Mouse (Mus musculus) forebrain, embryonic 11.5 days (tissue): Measurements from ENCODE around the gene Epha1. TPM values are rescaled to one million over a fixed set of nuclear protein-coding genes. Genes with fewer than 3 reads are reported as not detected.
A peak's percentile ranks its signal among the peaks of the same experiment; 100 is the strongest.

Experiments
- ATAC-seq: fragments of 200-750 bp; cut with Nextera tagmentation; replicated peaks from 2 replicates; pipeline ENCODE4 v1.8.0; 2017; ENCODE audit warnings: moderate TSS enrichment; ENCODE audit not compliant: low FRiP score
- DNase-seq: peaks from one replicate; pipeline ENCODE4 v3.0.0-alpha.2; 2017; ENCODE audit warnings: low spot score
- H3K27ac ChIP-seq: fragments of 300-500 bp; sonication (generic); 2 replicates; pipeline ENCODE4 v1.5.1; 2014; ENCODE audit warnings: low read depth, low read length
- H3K27me3 ChIP-seq: fragments of 300-500 bp; sonication (generic); 2 replicates; pipeline ENCODE4 v1.6.1; 2014; ENCODE audit warnings: mild to moderate bottlenecking, low read length, mixed read lengths; ENCODE audit not compliant: control insufficient read depth, insufficient read depth
- H3K36me3 ChIP-seq: fragments of 300-500 bp; sonication (generic); 2 replicates; pipeline ENCODE4 v1.6.1; 2014; ENCODE audit warnings: mild to moderate bottlenecking, low read length, moderate library complexity, mixed read lengths; ENCODE audit not compliant: control insufficient read depth, insufficient read depth
- H3K4me1 ChIP-seq: fragments of 300-500 bp; sonication (generic); replicated peaks from 2 replicates; pipeline ENCODE4 v1.6.1; 2014; ENCODE audit warnings: low read length, mixed read lengths; ENCODE audit not compliant: control insufficient read depth, insufficient read depth
- H3K4me2 ChIP-seq: fragments of 300-500 bp; sonication (generic); 2 replicates; pipeline ENCODE4 v1.6.1; 2014; ENCODE audit warnings: low read depth, mild to moderate bottlenecking, low read length, moderate library complexity, mixed read lengths; ENCODE audit not compliant: severe bottlenecking
- H3K4me3 ChIP-seq: fragments of 300-500 bp; sonication (generic); 2 replicates; pipeline ENCODE4 v1.5.1; 2014; ENCODE audit warnings: low read depth, low read length
- H3K9ac ChIP-seq: fragments of 300-500 bp; sonication (generic); 2 replicates; pipeline ENCODE4 v1.6.1; 2014; ENCODE audit warnings: low read length
- H3K9me3 ChIP-seq: fragments of 300-500 bp; sonication (generic); 2 replicates; pipeline ENCODE4 v1.6.1; 2016; ENCODE audit warnings: low read length, mixed read lengths; ENCODE audit not compliant: control insufficient read depth
- WGBS: fragments of 180-500 bp; shearing (Covaris S2); extraction: QIAGEN DNeasy Blood & Tissue Kit; methylation state at CpG from one replicate; pipeline ENCODE4 v1.1.7; 2014; 5-methylcytosine and 5-hydroxymethylcytosine counted together
- polyA plus RNA-seq: library from polyadenylated mRNA; unstranded; fragments of >200 nt; fragmentation: Nextera tagmentation; extraction: Ambion mirVana; gene quantifications from 2 replicates; pipeline ENCODE4 v1.2.1, GENCODE M21; 2014

Epha1 gene
- polyA plus RNA-seq, 1 experiment from 2014 or later = 0.27 TPM

DNA sequence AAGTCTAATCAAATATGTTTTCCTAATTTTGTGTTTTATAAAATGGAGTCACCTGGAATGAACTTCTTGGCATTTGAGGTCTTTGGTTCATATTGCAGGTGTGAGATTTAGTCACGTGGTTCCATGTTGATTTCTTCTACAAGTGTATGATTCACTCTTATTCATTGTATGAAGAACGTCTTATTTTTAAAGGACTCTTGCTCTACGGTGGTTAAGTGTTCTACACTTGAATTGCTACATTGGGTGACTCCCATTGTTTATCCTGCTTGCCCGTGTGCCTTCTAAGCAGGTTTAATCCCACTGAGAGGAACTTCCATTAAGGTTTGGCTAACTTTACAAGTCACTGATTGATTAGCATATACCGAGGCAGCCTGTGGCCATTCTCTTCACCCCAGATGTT, 4.2 kb upstream of the Epha1 start:
- no peak overlapping the region for H3K9ac ChIP-seq
- peaks cover 2% of the 10 kb centered on the region; the same call in 1 of the 2 replicates for H3K27me3 ChIP-seq
- WGBS = 67% methylated on average over 5 of the region's 5 CpGs
- H3K27ac ChIP-seq = no peak overlapping the region
- DNase-seq (no peak), ATAC-seq (no peak)
- H3K4me2 ChIP-seq = no peak overlapping the region
- H3K36me3 ChIP-seq = no peaks in the 10 kb centered on the region
- no peak overlapping the region for H3K4me3 ChIP-seq
- H3K4me1 ChIP-seq = no peaks in the 10 kb centered on the region; the same call in 1 of the 2 replicates
- H3K9me3 ChIP-seq = no peaks in the 10 kb centered on the region

DNA sequence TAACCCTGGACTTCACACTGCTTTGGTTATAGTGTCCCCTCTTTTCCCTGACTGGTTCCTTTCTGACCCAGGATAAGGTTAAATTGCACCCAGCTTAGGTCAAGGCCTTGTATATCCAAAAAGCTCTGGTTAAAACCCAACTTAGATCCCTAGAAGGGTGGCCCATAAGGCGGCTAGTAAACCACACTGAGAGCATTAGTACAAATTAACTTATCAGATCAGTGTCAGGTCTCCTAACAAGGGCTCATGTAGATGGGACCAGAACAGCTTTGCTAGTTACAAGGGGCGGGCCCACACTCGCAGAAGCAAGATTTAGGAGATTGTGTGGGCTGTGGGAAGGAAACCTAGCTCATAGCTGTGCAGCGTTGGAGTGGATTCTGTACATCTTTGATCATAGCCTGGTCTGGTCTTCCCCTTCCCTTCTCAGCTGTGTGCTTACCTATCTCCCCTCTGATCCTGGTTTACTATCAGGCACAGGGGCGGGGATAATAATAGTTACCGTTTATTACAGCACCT, 3.5 kb upstream of the Epha1 start:
- Histone ChIP-seq H3K9me3 (no peaks in the 10 kb centered on the region), H3K36me3 (no peaks in the 10 kb centered on the region), H3K27me3 (peaks cover 7% of the 10 kb centered on the region; the same call in 1 of the 2 replicates), H3K27ac (no peak overlapping the region), H3K4me1 (no peaks in the 10 kb centered on the region; the same call in 1 of the 2 replicates), H3K4me3 (no peak overlapping the region), H3K9ac (no peak overlapping the region), H3K4me2 (no peak overlapping the region)
- ATAC-seq (no peak), DNase-seq (no peak)
- WGBS = 84% methylated on average over 6 of the region's 6 CpGs

DNA sequence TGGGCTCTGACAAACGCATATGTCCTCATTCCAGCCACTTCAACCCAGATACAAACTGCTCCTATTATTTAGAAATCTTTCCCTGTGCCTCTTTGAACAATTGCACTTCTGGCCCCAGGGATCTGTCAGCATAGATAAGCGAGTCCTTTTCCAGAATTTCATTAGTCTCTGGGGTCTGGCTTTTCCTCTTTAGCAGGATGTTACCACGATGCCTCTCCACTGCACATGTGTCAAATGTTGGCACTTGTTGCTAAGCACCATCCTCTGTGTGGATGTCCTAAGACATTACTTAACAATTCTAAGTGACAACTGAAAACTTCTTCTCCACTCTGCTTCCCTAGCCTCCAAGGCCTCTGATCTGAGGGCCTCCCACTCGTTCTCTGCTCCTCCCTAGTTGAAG, 2.9 kb upstream of the Epha1 start:
- Histone ChIP-seq H3K4me2 (no peak overlapping the region), H3K27ac (no peak overlapping the region), H3K4me1 (no peaks in the 10 kb centered on the region; the same call in 1 of the 2 replicates), H3K4me3 (no peak overlapping the region), H3K27me3 (peaks cover 11% of the 10 kb centered on the region; the same call in 1 of the 2 replicates), H3K9me3 (no peaks in the 10 kb centered on the region), H3K9ac (no peak overlapping the region), H3K36me3 (no peaks in the 10 kb centered on the region)
- no peak for DNase-seq
- WGBS = 64% methylated on average over 4 of the region's 4 CpGs
- ATAC-seq = no peak

DNA sequence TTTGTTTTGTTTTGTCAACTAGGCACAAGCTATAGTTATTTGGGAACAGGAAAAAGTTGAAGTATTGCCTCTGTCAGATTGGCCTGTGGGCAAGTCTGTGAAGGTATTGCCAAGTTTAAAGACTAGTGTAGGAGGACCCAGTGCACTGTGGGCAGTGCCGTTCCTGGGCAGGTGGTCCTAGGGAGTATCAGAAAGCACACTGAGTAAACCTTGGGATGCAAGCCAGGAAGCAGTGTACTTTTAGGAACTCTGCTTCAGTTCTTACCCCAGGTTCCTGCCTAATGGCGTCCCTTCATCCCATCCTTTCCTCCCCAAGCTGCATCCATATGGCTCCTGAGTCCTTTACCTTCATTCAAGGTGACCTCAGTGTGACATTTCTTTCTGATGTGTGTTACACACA, 2.1 kb upstream of the Epha1 start:
- H3K27me3 ChIP-seq = peaks cover 11% of the 10 kb centered on the region; the same call in 1 of the 2 replicates
- 87% methylated on average over 2 of the region's 2 CpGs for WGBS

DNA sequence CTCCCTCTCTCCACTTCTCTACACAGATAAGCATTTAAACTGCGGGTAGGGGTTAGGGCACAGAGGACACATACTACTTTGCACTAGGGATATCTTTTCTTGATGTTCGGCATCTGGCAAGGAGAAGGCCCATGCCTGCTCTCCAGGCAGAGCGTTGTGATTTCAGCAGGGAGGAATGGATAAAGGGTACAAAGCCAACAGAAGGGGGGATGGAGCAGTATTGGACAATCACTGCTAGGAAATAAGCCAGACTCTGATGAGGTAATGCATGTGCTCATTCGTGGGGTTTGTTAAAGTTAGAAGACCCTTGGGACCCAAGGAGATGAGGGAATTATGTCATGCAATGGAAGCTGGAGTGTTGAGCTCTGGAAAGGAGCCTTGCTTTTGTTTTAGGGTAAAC, 1.6 kb upstream of the Epha1 start:
- Histone ChIP-seq H3K27me3 (peaks cover 11% of the 10 kb centered on the region; the same call in 1 of the 2 replicates), H3K4me1 (no peaks in the 10 kb centered on the region; the same call in 1 of the 2 replicates), H3K4me2 (no peak overlapping the region), H3K9me3 (no peaks in the 10 kb centered on the region), H3K9ac (no peak overlapping the region), H3K27ac (no peak overlapping the region), H3K36me3 (no peaks in the 10 kb centered on the region), H3K4me3 (no peak overlapping the region)
- ATAC-seq = no peak
- no peak for DNase-seq
- WGBS = 82% methylated on average over 4 of the region's 4 CpGs

More for the DNA sequence above, 2.1 kb upstream of the Epha1 start:
- DNase-seq (no peak), ATAC-seq (no peak)
- Histone ChIP-seq H3K9ac (no peak overlapping the region), H3K27ac (no peak overlapping the region), H3K9me3 (no peaks in the 10 kb centered on the region), H3K36me3 (no peaks in the 10 kb centered on the region), H3K4me2 (no peak overlapping the region), H3K4me1 (no peaks in the 10 kb centered on the region; the same call in 1 of the 2 replicates), H3K4me3 (no peak overlapping the region)

DNA sequence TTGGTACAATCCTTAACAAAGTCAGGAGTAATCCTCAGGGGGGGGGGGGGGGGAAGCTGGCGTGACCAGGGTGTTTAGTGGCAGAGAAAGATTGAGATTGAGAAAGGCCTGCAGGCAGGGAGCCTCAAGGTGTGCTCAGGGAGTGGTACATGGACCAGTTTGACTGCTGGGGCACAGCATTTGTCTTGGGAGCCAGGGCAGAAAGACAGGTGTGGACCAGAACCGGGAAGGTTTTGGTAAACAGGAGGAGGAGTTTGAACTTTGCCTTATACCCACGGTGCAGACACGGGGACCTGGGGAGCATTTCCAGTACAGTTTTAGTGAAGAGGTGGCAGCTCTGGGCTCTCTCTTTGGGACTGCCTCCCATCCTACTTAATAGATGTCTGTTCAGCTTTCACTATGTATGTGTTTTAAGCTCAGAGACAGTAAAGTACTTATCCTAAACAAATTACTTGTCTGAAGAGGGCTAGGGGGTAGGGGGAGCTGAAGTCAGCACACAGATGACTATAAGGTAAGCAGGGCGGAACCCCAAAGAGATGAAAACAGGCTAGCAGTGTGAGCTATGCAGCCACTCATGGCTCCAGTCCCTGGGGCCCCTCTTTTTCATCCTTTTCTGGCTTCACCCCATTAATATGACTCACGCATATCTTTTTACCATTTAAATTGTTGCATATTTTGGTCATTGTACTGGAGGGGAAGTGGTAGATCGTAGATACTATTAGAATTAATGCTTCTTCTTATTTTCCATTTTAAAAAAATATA, 782 bp upstream of the Epha1 start:
- Histone ChIP-seq H3K4me1 (no peaks in the 10 kb centered on the region; the same call in 1 of the 2 replicates), H3K9me3 (no peaks in the 10 kb centered on the region), H3K27me3 (peaks cover 11% of the 10 kb centered on the region; the same call in 1 of the 2 replicates), H3K4me3 (peak overlapping the region; percentile 49; the same call in 1 of the 2 replicates), H3K9ac (no peak overlapping the region), H3K4me2 (peak overlapping the region; percentile 92), H3K36me3 (no peaks in the 10 kb centered on the region), H3K27ac (no peak overlapping the region)
- DNase-seq = no peak
- WGBS = 39% methylated on average over 7 of the region's 7 CpGs
- ATAC-seq = 0 out of 2 replicates have a peak, but pooled peaks have one; percentile 1

DNA sequence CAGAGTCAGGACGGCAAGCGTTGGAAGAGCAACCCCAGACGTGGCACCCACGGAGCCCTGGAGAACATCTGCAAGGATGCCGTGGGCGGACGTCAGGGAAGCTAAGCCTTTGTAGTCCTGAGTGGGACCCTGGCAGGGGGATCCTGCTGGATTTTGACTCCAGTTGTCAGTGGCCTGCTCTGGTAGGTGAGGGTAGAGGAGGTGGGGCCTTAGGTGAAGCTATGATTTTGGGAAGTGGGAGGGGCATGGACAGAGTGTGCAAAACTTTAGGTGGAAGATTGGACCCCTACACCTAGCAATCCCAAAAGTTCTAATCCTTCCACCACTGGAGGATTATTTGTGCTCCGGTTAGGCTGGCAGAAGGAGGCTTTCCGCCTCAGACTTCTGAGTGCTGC, 650 bp downstream of the Epha1 start:
- peak overlapping the region; percentile 92; the same call in 1 of the 2 replicates for H3K4me2 ChIP-seq
- peaks cover 11% of the 10 kb centered on the region; the same call in 1 of the 2 replicates for H3K27me3 ChIP-seq
- no peaks in the 10 kb centered on the region for H3K9me3 ChIP-seq
- no peak overlapping the region for H3K27ac ChIP-seq
- no peak overlapping the region for H3K9ac ChIP-seq
- no peaks in the 10 kb centered on the region for H3K36me3 ChIP-seq
- H3K4me1 ChIP-seq = no peaks in the 10 kb centered on the region; the same call in 1 of the 2 replicates
- ATAC-seq (peak; percentile 25), DNase-seq (no peak)
- H3K4me3 ChIP-seq = 0 out of 2 replicates have a peak overlapping the region, but pooled peaks have one; percentile 49
- WGBS = 13% methylated on average over 9 of the region's 9 CpGs

DNA sequence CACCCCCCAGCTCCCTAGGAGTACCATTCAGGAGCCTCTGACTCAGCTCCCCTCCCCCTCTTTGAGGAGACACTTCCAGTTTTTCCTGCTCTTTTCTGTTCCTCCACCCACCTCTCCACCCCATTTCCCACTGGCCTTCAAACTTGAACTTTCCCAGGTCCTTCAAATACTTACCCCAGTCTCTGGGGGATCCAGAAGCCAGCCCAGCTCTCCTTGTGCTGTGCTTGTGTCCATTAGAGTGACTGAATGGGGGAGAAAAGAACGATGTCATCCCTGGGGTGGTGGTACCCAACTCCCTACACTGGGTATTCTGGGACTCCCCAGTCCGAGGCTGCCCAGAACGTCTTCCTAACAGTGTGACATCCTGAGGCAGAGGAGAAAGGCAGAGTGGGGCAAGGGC, 1.1 kb downstream of the Epha1 start:
- Histone ChIP-seq H3K4me2 (no peak overlapping the region), H3K4me3 (no peak overlapping the region), H3K27ac (no peak overlapping the region), H3K9ac (no peak overlapping the region), H3K9me3 (no peaks in the 10 kb centered on the region), H3K36me3 (no peaks in the 10 kb centered on the region), H3K4me1 (no peaks in the 10 kb centered on the region; the same call in 1 of the 2 replicates), H3K27me3 (peaks cover 11% of the 10 kb centered on the region; the same call in 1 of the 2 replicates)
- WGBS = 6% methylated on average over 3 of the region's 3 CpGs
- peak; percentile 1; the same call in 1 of the 2 replicates for ATAC-seq
- no peak for DNase-seq
